Mouse (Mus musculus): Measurements from ENCODE around the gene Lamb2.
A peak's percentile ranks its signal among the peaks of the same experiment; 100 is the strongest.

DNA sequence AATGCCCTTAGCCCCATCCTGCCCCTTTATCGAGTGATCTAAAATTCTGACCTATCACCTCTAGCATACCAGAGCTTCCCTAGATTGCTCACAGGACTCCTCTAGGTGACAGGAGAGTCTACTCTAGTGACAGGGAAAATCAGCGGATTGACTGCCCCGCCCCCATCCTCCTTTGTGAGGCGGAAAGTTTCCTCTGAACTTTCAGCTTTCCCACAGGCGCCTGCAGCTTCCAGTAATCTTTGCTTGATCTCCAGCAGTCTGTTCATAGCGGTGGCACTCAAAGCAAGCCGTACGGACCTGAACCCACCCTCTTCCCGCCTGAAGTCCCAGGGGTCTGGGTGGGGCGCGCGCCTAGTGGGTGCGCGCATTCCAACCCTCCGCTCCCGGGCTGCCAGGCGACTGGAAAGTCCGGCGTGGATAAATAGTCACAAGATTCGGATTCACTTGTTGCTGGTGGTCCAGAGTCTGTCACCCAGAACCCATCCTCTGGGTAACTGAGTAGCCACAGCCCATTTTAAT is 839 bp upstream of the Lamb2 start:
- TF ChIP-seq EP300 (IDR thresholded peaks at IDR 0.05), result peak; percentile 19
- TF ChIP-seq CTCF (IDR thresholded peaks at IDR 0.05), result peak; percentile 11
